Mouse (Mus musculus): ENCODE data around the gene Spata21. TPM values are rescaled to one million over a fixed set of nuclear protein-coding genes. Genes with fewer than 3 reads are reported as not detected.

Gene Spata21
- polyA plus RNA-seq (2012; rRNA removed), result 0.02 TPM in 2 replicates

GRCm38 (mm10) chr4:141088033-141088432 is at the start of gene Spata21:
TSS of gene Spata21 (plus strand) at chr4:141088333.

DNA sequence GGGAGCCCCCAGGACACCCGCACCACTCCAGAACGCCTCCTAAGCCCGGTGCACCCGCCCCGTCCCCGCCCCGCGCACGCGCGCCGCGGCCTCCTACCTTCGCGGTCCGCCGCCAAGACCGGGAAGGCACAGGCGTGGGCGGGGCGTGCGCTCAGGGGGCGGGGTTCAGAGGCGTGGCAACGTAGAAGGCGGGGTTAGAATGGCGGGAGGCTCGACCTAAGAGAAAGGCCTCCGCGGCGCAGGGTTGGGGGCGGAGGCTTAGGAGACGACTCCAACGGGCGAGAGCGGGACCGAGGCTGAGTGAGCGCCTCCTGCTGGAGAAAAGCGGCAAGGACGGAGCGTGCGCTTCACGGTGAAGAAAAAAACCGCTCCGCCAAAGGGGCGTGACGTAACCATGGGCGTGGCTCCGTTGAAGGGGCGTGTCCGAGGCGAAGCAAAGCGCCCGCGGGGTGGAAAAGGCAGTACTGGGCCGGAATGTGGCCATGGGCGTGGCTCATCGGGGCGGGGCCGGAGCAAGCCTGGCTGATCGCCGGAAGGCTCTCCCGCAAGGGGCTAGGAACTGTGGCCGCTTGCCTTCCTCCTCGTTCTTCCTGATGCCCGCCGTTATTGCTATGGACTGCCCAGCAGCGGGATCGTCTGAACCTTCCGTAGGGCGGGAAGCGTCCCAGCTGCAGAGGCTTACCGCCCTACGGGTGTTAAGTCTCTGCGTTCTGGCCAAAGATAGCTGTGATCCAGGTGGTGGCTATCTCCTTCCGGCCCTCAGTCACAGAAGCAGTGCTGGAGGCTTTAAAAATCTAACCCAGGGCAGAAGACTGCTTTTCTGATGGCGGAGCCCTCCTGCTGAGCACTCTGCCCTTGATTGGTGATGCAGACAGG is 27.5 kb upstream of the Spata21 start, which contains the start of gene Crocc:
TSS of gene Crocc (minus strand) at position 125 of the 876 bp plus-strand sequence.

DNA sequence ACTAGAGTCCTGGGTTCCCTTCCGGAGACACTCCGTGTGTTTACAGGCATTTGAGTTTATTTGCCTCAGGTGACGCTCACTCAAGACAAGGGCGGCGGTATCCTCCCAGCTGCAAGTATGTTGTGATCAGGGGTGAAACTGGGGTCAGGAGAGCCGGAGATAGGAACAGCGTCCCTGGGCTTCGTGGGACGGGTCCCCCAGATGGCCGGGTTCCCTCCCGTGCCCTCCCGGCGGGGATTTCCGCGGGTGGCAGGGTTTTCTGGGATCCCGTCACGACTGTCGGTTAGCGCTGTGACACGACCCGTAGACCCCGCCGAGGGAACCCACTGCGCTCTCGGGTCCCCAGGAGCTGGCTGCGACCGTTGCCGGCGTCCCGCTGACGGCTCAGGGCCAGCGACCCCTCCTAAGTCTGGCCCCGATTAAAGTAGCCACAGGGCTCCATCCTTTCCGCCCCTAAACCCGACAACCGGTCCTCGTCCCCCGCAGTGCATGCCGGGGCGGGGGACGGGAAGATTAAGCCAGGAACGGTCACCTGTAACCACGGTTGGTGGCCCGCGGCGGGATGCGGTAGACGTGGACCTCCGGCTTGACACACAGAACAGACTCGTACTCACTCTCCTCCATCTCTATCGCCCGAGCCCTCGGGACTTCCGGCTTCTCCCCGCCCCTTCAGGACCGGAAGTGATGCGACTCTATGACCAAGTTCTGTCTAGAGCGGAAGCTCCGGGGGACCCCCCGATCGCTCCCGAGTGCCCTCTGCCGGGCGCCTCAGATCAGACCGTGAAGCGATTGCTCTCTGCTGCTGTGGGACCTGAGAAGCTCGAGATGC is 10.2 kb upstream of the Spata21 start, which contains the start of gene Necap2:
TSS of gene Necap2 (minus strand) at position 677 of the 829 bp plus-strand sequence.

GRCm38 (mm10) chr4:141139116-141139970 is 51.2 kb downstream of the Spata21 start, which contains the start of gene Szrd1:
TSS of gene Szrd1 (minus strand) at chr4:141139775.

GRCm38 (mm10) chr4:141147112-141148008 is 59.2 kb downstream of the Spata21 start, which contains the start of gene Fbxo42:
TSS of gene Fbxo42 (plus strand) at chr4:141147913.

Other genes starting within 250 kb of the Spata21 start
- 0.01 and 0.04 TPM in 2 replicates for gene Padi1, start 242.6 kb upstream of the Spata21 start, polyA plus RNA-seq (2012; rRNA removed)
- gene Padi2, start 182.0 kb upstream of the Spata21 start, polyA plus RNA-seq (2012; rRNA removed), result 0.66 TPM in 2 replicates
- 121 and 122 TPM in 2 replicates for gene Sdhb, start 127.1 kb upstream of the Spata21 start, polyA plus RNA-seq (2012; rRNA removed)
- 19.2 and 21.4 TPM in 2 replicates for gene Atp13a2, start 101.5 kb upstream of the Spata21 start, polyA plus RNA-seq (2012; rRNA removed)
- gene Mfap2, start 77.9 kb upstream of the Spata21 start, polyA plus RNA-seq (2012; rRNA removed), result 9.4 and 10.2 TPM in 2 replicates
- 1.5 and 1.8 TPM in 2 replicates for gene Crocc, start 27.8 kb upstream of the Spata21 start, polyA plus RNA-seq (2012; rRNA removed)
- gene Necap2, start 10.0 kb upstream of the Spata21 start, polyA plus RNA-seq (2012; rRNA removed), result 34.5 and 37.7 TPM in 2 replicates
- 17.8 and 19.0 TPM in 2 replicates for gene Szrd1, start 51.4 kb downstream of the Spata21 start, polyA plus RNA-seq (2012; rRNA removed)
- 6.6 and 7.7 TPM in 2 replicates for gene Fbxo42, start 59.6 kb downstream of the Spata21 start, polyA plus RNA-seq (2012; rRNA removed)
- 0.46 and 0.48 TPM in 2 replicates for gene Rsg1, start 125.6 kb downstream of the Spata21 start, polyA plus RNA-seq (2012; rRNA removed)
- gene Arhgef19, start 151.2 kb downstream of the Spata21 start, polyA plus RNA-seq (2012; rRNA removed), result 2.5 and 3.2 TPM in 2 replicates
- gene Epha2, start 212.9 kb downstream of the Spata21 start, polyA plus RNA-seq (2012; rRNA removed), result 2.1 and 2.2 TPM in 2 replicates